Mouse (Mus musculus): ENCODE results near the gene Rab36.

DNA sequence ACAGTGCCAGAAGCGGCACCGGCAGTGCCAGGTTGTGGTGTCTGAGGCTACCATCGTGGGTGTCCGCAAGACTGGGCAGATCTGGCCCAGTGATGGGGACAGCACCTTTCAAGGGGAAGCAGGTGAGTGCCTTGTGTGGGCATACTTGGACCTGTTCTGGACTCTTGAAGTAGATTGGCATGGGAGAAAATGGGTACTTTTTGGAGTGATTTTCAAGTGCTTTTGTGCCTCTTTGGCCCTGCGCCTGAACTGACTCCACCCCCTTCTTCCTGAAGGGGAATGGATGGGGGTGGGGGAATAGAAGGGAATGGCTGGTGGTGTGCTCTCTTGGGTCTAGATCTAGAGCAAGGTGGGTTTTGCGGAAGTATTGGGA is 25.3 kb downstream of the Rab36 start:
- TF ChIP-seq POLR2A (IDR thresholded peaks at IDR 0.05; ENCODE audit: insufficient read depth, low read length): no peak
- TF ChIP-seq CTCF (IDR thresholded peaks at IDR 0.05; ENCODE audit: low read depth, low read length): no peak
- no peak for TF ChIP-seq EP300 (IDR thresholded peaks at IDR 0.05; ENCODE audit: insufficient read depth, low read depth, low read length)

Data from ES-Bruce4 (cell line).